Comparison of ENCODE assay signal across 8 mouse cellular contexts in the genomic region with DNA sequence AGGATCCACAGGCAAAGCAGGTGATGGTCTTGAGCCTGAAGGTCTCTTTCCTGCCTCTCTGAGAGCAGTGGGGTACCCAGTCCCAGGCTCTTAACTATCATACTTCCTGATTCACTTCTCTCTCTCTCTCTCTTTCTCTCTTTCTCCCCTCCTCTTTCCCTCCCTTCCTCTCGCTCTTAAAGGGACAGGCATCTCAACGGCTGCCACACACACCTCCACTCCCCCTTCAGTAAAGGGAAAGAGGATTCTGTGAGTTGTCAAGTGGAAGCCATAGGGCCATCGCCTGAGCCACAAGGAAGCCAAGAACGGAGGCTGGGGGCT. TPM values are rescaled to one million over a fixed set of nuclear protein-coding genes. Genes with fewer than 3 reads are reported as not detected.
DNase-seq lines count a peak whose midpoint lies in the region; ATAC-seq and TF ChIP-seq lines count a peak whose summit lies in the region.

A gene (minus strand): TSS at position 151 of the 321 bp plus-strand sequence.

- H3K9me3 ChIP-seq in forebrain, embryonic 13.5 days (replicated peaks), result no peaks in the 10 kb centered on the region
- H3K9me3 ChIP-seq in forebrain, embryonic 16.5 days (ENCODE audit: control insufficient read depth, low read length), result no peaks in the 10 kb centered on the region
- H3K9me3 ChIP-seq in limb, embryonic 13.5 days, result no peaks in the 10 kb centered on the region

- DNase-seq in testis, postnatal 10 days (ENCODE audit: low spot score), result no peak
- DNase-seq in thymus, postnatal 14 days, result peak; percentile 51
- no peak for DNase-seq in cerebellum, adult 18-20 months
- no peak for DNase-seq in layer of hippocampus, postnatal 10 days (ENCODE audit: low spot score in 2 of 2)

- no peak within 1 kb of the TSS for H3K4me2 ChIP-seq in forebrain, embryonic 13.5 days
- H3K4me2 ChIP-seq in forebrain, embryonic 16.5 days (ENCODE audit: low read length), result no peak within 1 kb of the TSS
- H3K4me2 ChIP-seq in limb, embryonic 13.5 days (replicated peaks), result peak within 1 kb of the TSS; percentile 62

- H3K36me3 ChIP-seq in forebrain, embryonic 13.5 days (ENCODE audit: poor library complexity, severe bottlenecking), result no peaks in the 10 kb centered on the region
- no peaks in the 10 kb centered on the region for H3K36me3 ChIP-seq in forebrain, embryonic 16.5 days (ENCODE audit: control insufficient read depth, insufficient read depth)
- no peaks in the 10 kb centered on the region for H3K36me3 ChIP-seq in testis, adult 2 months (ENCODE audit: control insufficient read depth, insufficient read depth, low read length)
- H3K36me3 ChIP-seq in limb, embryonic 13.5 days, result no peaks in the 10 kb centered on the region

- no peak for ATAC-seq in forebrain, embryonic 13.5 days
- ATAC-seq in forebrain, embryonic 16.5 days, result no peak
- no peak for ATAC-seq in limb, embryonic 13.5 days (ENCODE audit: low FRiP score, low read depth)

- no peak for TF ChIP-seq CTCF in testis, adult 2 months (IDR thresholded peaks at IDR 0.05; ENCODE audit: control insufficient read depth, insufficient read depth, insufficient replicate concordance, low read depth, low read length)

- H3K4me3 ChIP-seq in forebrain, embryonic 13.5 days, result no peak within 1 kb of the TSS
- H3K4me3 ChIP-seq in forebrain, embryonic 16.5 days (replicated peaks; ENCODE audit: low read length), result no peak within 1 kb of the TSS
- H3K4me3 ChIP-seq in testis, adult 2 months (ENCODE audit: control insufficient read depth, low read depth, low read length), result peak within 1 kb of the TSS; percentile 31; the same call in 1 of the 2 replicates
- peak within 1 kb of the TSS; percentile 41 for H3K4me3 ChIP-seq in limb, embryonic 13.5 days

- no peak for TF ChIP-seq POLR2A in testis, adult 2 months (IDR thresholded peaks at IDR 0.05; ENCODE audit: control insufficient read depth, low read depth, low read length)

- H3K27me3 ChIP-seq in forebrain, embryonic 13.5 days, result no peaks in the 10 kb centered on the region
- H3K27me3 ChIP-seq in forebrain, embryonic 16.5 days (replicated peaks; ENCODE audit: control insufficient read depth, insufficient read depth, low read length), result no peaks in the 10 kb centered on the region
- H3K27me3 ChIP-seq in testis, adult 2 months (ENCODE audit: control insufficient read depth, insufficient read depth, low read length), result no peaks in the 10 kb centered on the region
- no peaks in the 10 kb centered on the region for H3K27me3 ChIP-seq in limb, embryonic 13.5 days

- no peaks in the 10 kb centered on the region for H3K4me1 ChIP-seq in forebrain, embryonic 13.5 days
- no peaks in the 10 kb centered on the region for H3K4me1 ChIP-seq in forebrain, embryonic 16.5 days (replicated peaks; ENCODE audit: control insufficient read depth, insufficient read depth, low read length)
- H3K4me1 ChIP-seq in testis, adult 2 months (ENCODE audit: control insufficient read depth, insufficient read depth, low read length), result peaks cover 5% of the 10 kb centered on the region
- H3K4me1 ChIP-seq in limb, embryonic 13.5 days, result peaks cover 30% of the 10 kb centered on the region

- WGBS in forebrain, embryonic 13.5 days, result 39% methylated on average over 4 of the region's 4 CpGs
- 48% methylated on average over 4 of the region's 4 CpGs for WGBS in forebrain, embryonic 16.5 days
- WGBS in limb, embryonic 13.5 days, result 29% methylated on average over 4 of the region's 4 CpGs

- no peak within 1 kb of the TSS for H3K27ac ChIP-seq in forebrain, embryonic 13.5 days
- no peak within 1 kb of the TSS for H3K27ac ChIP-seq in forebrain, embryonic 16.5 days (ENCODE audit: low read length)
- no peak within 1 kb of the TSS for H3K27ac ChIP-seq in testis, adult 2 months (ENCODE audit: control insufficient read depth, insufficient read depth, low read depth, low read length)
- peak within 1 kb of the TSS; percentile 48; the same call in 1 of the 2 replicates for H3K27ac ChIP-seq in limb, embryonic 13.5 days

- 0 out of 2 replicates have a peak within 1 kb of the TSS, but pooled peaks have one; percentile 8 for H3K9ac ChIP-seq in forebrain, embryonic 13.5 days
- H3K9ac ChIP-seq in forebrain, embryonic 16.5 days (replicated peaks; ENCODE audit: low read depth, low read length), result no peak within 1 kb of the TSS
- H3K9ac ChIP-seq in limb, embryonic 13.5 days, result peak within 1 kb of the TSS; percentile 50

RNA-seq across cellular contexts. Expression of the gene that starts here (rescaled TPM):
- 0.21 and 0.39 TPM in 2 replicates for polyA plus RNA-seq in forebrain, embryonic 13.5 days (2015; fragmentation: Nextera tagmentation; extraction: Ambion mirVana)
- polyA plus RNA-seq in forebrain, embryonic 16.5 days (2015; fragmentation: Nextera tagmentation; extraction: Ambion mirVana), result 0.40 and 0.91 TPM in 2 replicates
- 1.4 and 1.9 TPM in 2 replicates for polyA plus RNA-seq in testis, adult 2 months (2012; rRNA removed)
- 3.5 and 3.7 TPM in 2 replicates for polyA plus RNA-seq in limb, embryonic 13.5 days (2015; fragmentation: Nextera tagmentation; extraction: Ambion mirVana)
- total RNA-seq in layer of hippocampus, postnatal 10 days (2021), result 1 to 10 TPM; 2.5 to 3.6 TPM

Comparison
In these comparisons a context has a peak if more than half of its experiments do, and no peak if none do; other contexts are left out.
1. H3K4me3 ChIP-seq: peak in testis, adult 2 months (single experiment) and limb, embryonic 13.5 days (single experiment); none in forebrain, embryonic 13.5 days (single experiment) and forebrain, embryonic 16.5 days (single experiment).